Mouse (Mus musculus) heart, embryonic 13.5 days (tissue): ENCODE data around the gene Pmm1. TPM values are rescaled to one million over a fixed set of nuclear protein-coding genes. Genes with fewer than 3 reads are reported as not detected.

Experiments
- ATAC-seq: fragments of 200-750 bp; cut with Nextera tagmentation; 2 replicates; pipeline ENCODE4 v1.8.0; 2017; ENCODE audit warnings: moderate TSS enrichment; ENCODE audit not compliant: insufficient number of reproducible peaks, low FRiP score, low TSS enrichment; ENCODE audit errors: extremely low read depth
- H3K27ac ChIP-seq: fragments of 300-500 bp; sonication (generic); replicated peaks from 2 replicates; pipeline ENCODE4 v1.5.1; 2015; ENCODE audit warnings: moderate library complexity, mild to moderate bottlenecking, inconsistent platforms
- H3K27me3 ChIP-seq: fragments of 300-500 bp; sonication (generic); replicated peaks from 2 replicates; pipeline ENCODE4 v1.6.1; 2015; ENCODE audit warnings: mild to moderate bottlenecking, inconsistent platforms
- H3K36me3 ChIP-seq: fragments of 300-500 bp; sonication (generic); 2 replicates; pipeline ENCODE4 v1.6.1; 2015; ENCODE audit warnings: mild to moderate bottlenecking, inconsistent platforms
- H3K4me1 ChIP-seq: fragments of 300-500 bp; sonication (generic); 2 replicates; pipeline ENCODE4 v1.6.1; 2015; ENCODE audit warnings: inconsistent platforms
- H3K4me2 ChIP-seq: fragments of 300-500 bp; sonication (generic); 2 replicates; pipeline ENCODE4 v1.6.1; 2015; ENCODE audit warnings: inconsistent platforms, mild to moderate bottlenecking, moderate library complexity
- H3K4me3 ChIP-seq: fragments of 300-500 bp; sonication (generic); 2 replicates; pipeline ENCODE4 v1.5.1; 2015; ENCODE audit warnings: moderate library complexity, mild to moderate bottlenecking, inconsistent platforms
- H3K9ac ChIP-seq: fragments of 300-500 bp; sonication (generic); 2 replicates; pipeline ENCODE4 v1.6.1; 2015; ENCODE audit warnings: inconsistent platforms, mild to moderate bottlenecking, moderate library complexity
- H3K9me3 ChIP-seq: fragments of 300-500 bp; sonication (generic); 2 replicates; pipeline ENCODE4 v1.6.1; 2016; ENCODE audit warnings: inconsistent platforms
- WGBS: fragments of 180-500 bp; shearing (Covaris S2); methylation state at CpG from one replicate; pipeline ENCODE4 v1.1.7; 2015; ENCODE audit warnings: mixed read lengths; 5-methylcytosine and 5-hydroxymethylcytosine counted together
- polyA plus RNA-seq: library from polyadenylated mRNA; unstranded; fragments of >200 nt; fragmentation: Nextera tagmentation; extraction: Ambion mirVana; gene quantifications from 2 replicates; pipeline ENCODE4 v1.2.1, GENCODE M21; 2015

The Pmm1 gene
- polyA plus RNA-seq, 1 experiment from 2014 or later = 17.9 TPM

DNA sequence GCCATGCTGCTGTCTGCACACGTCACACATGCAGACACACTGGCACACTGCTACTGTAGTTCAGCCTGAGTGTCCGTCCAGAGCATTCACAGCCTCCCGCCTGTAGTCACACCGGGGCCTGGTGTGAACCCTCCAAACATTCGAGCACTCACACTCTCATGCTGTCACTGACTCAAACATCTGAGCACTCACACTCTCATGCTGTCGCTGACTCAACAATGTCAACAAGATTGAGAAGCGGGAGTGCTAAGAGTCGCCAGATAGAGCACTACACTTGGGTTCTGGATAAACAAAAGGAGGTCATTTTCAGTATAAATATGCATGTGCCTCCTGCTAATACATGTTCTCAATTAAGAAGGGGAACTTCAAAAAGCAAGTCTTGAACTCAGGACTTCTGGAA is 52.8 kb downstream of the Pmm1 start:
- Histone ChIP-seq H3K4me1 (no peaks in the 10 kb centered on the region), H3K9me3 (no peaks in the 10 kb centered on the region), H3K36me3 (peaks cover 100% of the 10 kb centered on the region), H3K4me2 (no peak overlapping the region), H3K27ac (no peak overlapping the region), H3K9ac (no peak overlapping the region), H3K4me3 (no peak overlapping the region), H3K27me3 (no peaks in the 10 kb centered on the region)
- 84% methylated on average over 8 of the region's 8 CpGs for WGBS
- no peak for ATAC-seq

DNA sequence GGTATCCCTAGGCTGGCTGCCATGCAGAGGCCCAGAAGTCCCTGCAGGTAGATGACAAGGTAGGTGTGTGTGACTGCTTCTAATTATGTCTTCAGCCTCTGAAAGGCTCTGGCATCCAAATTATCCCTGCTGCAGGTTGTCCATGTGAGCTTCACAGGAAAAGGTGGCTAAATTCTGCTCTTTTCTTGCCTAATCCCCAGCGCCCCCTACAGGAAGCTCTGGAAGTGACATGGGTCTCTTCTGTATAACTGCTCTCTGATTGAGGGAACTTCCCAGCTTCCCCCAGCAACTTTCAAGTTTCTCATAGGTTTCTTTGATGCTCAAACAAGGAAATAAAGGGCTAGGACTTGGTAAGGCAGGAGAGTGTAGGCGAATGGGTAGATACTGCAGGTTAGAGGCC is 55.8 kb downstream of the Pmm1 start:
- H3K4me1 ChIP-seq = no peaks in the 10 kb centered on the region
- H3K9ac ChIP-seq = no peak overlapping the region
- H3K36me3 ChIP-seq = peaks cover 100% of the 10 kb centered on the region
- no peaks in the 10 kb centered on the region for H3K27me3 ChIP-seq
- WGBS = 39% methylated on average over 2 of the region's 2 CpGs
- no peaks in the 10 kb centered on the region for H3K9me3 ChIP-seq
- H3K4me2 ChIP-seq = no peak overlapping the region
- no peak for ATAC-seq
- H3K4me3 ChIP-seq = no peak overlapping the region
- no peak overlapping the region for H3K27ac ChIP-seq

Other genes starting within 250 kb of the Pmm1 start
- 19.5 and 21.4 TPM in 2 replicates for gene Zc3h7b, start 215.9 kb downstream of the Pmm1 start, polyA plus RNA-seq
- 90.4 and 92.7 TPM in 2 replicates for gene Rangap1, start 215.4 kb downstream of the Pmm1 start, polyA plus RNA-seq
- gene Tef, start 158.5 kb downstream of the Pmm1 start, polyA plus RNA-seq = 22.0 and 22.2 TPM in 2 replicates
- gene Tob2, start 102.1 kb downstream of the Pmm1 start, polyA plus RNA-seq = 11.8 and 13.8 TPM in 2 replicates
- 92.7 and 114 TPM in 2 replicates for gene Phf5a, start 89.0 kb downstream of the Pmm1 start, polyA plus RNA-seq
- 486 and 514 TPM in 2 replicates for gene Aco2, start 88.6 kb downstream of the Pmm1 start, polyA plus RNA-seq
- gene Polr3h, start 34.7 kb downstream of the Pmm1 start, polyA plus RNA-seq = 128 and 146 TPM in 2 replicates
- gene Csdc2, start 24.2 kb downstream of the Pmm1 start, polyA plus RNA-seq = 5.9 and 7.0 TPM in 2 replicates
- gene 1700029P11Rik, start 19.6 kb upstream of the Pmm1 start, polyA plus RNA-seq = not detected in 2 replicates
- 71.3 and 72.9 TPM in 2 replicates for gene Xrcc6, start 26.9 kb upstream of the Pmm1 start, polyA plus RNA-seq
- 19.1 and 20.0 TPM in 2 replicates for gene Desi1, start 72.9 kb upstream of the Pmm1 start, polyA plus RNA-seq
- 167 and 192 TPM in 2 replicates for gene Snu13, start 86.7 kb upstream of the Pmm1 start, polyA plus RNA-seq
- not detected in 2 replicates for gene 4930407I10Rik, start 98.2 kb upstream of the Pmm1 start, polyA plus RNA-seq
- not detected in 2 replicates for gene Mei1, start 109.1 kb upstream of the Pmm1 start, polyA plus RNA-seq
- 9.0 and 9.6 TPM in 2 replicates for gene Ccdc134, start 167.0 kb upstream of the Pmm1 start, polyA plus RNA-seq
- 89.4 and 92.6 TPM in 2 replicates for gene Srebf2, start 186.3 kb upstream of the Pmm1 start, polyA plus RNA-seq